Mouse (Mus musculus) cortical plate, adult 2 months (tissue): ENCODE measurements around the gene Trpm3.

ENCODE experiments used
- CTCF ChIP-seq: fragments of 200-500 bp; IDR thresholded peaks from 2 replicates; pipeline ENCODE4 v1.5.1; 2011; ENCODE audit warnings: mild to moderate bottlenecking, control low read depth, low read length; ENCODE audit not compliant: insufficient read depth; ENCODE audit errors: extremely low read depth
- POLR2A ChIP-seq: fragments of 200-500 bp; IDR thresholded peaks from 2 replicates; pipeline ENCODE4 v1.6.1; 2011; ENCODE audit warnings: mild to moderate bottlenecking, low read length, control low read depth; ENCODE audit not compliant: insufficient read depth; ENCODE audit errors: extremely low read depth

DNA sequence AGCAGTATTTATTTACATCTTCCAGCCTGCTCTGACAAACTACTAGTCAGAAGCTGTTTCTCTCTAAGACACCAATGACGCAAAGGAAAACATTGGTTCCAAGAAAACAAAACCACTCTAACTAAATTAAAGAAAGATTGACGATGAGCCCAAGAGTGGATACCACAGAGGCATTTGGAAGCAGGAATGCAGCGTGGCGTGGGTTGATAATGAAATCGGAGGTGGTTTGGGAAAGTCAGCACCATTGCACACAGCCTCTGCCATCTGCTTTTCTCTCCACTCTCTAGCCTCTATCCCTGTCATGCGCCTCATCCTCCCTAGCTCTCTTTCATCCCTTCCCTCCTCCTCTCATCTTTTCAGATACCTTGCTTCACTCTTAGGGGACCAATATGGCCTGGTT is 826.6 kb downstream of the Trpm3 start:
- TF ChIP-seq CTCF, result no peak
- no peak for TF ChIP-seq POLR2A
